ENCODE assay signal across 9 mouse cellular contexts in genomic region chr3:89102495-89103290, GRCm38 (mm10). TPM values are rescaled to one million over a fixed set of nuclear protein-coding genes. Genes with fewer than 3 reads are reported as not detected.
DNase-seq lines count a peak whose midpoint lies in the region; ATAC-seq and TF ChIP-seq lines count a peak whose summit lies in the region.
"Had no signal": no experiment of that assay in that cellular context is flagged by ENCODE, and none has a peak within 500 bp of the region (broad histone marks: within the 10 kb centered on the region; RNA-seq: fewer than 3 reads in every experiment).

No protein-coding gene starts in this region.

- H3K27me3 ChIP-seq in heart, embryonic 13.5 days (replicated peaks): no peaks in the 10 kb centered on the region
- no peaks in the 10 kb centered on the region for H3K27me3 ChIP-seq in embryonic facial prominence, embryonic 10.5 days (replicated peaks; ENCODE audit: low read depth, poor library complexity, severe bottlenecking)
- H3K27me3 ChIP-seq in hindbrain, postnatal 0 days (ENCODE audit: insufficient read depth, low read length): no peaks in the 10 kb centered on the region
- H3K27me3 ChIP-seq in midbrain, embryonic 14.5 days (ENCODE audit: control insufficient read depth, insufficient read depth, low read length): no peaks in the 10 kb centered on the region

- peak overlapping the region; percentile 71 for H3K4me2 ChIP-seq in heart, embryonic 13.5 days
- peak overlapping the region; percentile 81 for H3K4me2 ChIP-seq in hindbrain, postnatal 0 days (ENCODE audit: low read depth, low read length)
- peak overlapping the region; percentile 57 for H3K4me2 ChIP-seq in midbrain, embryonic 14.5 days (ENCODE audit: low read length)

- ATAC-seq in heart, embryonic 13.5 days (ENCODE audit: extremely low read depth, insufficient number of reproducible peaks, low FRiP score, low TSS enrichment): no peak
- no peak for ATAC-seq in hindbrain, postnatal 0 days
- ATAC-seq in midbrain, embryonic 14.5 days (ENCODE audit: low FRiP score, low TSS enrichment): no peak
- ATAC-seq in frontal cortex, adult (ENCODE audit: low TSS enrichment): no peak

- no peak for TF ChIP-seq CTCF in hindbrain, postnatal 0 days (IDR thresholded peaks at IDR 0.05; ENCODE audit: low read depth)

- H3K4me3 ChIP-seq in heart, embryonic 13.5 days: peak overlapping the region; percentile 80
- H3K4me3 ChIP-seq in embryonic facial prominence, embryonic 10.5 days: peak overlapping the region; percentile 83
- H3K4me3 ChIP-seq in hindbrain, postnatal 0 days (ENCODE audit: low read length): no peak overlapping the region; the same call in 1 of the 2 replicates
- H3K4me3 ChIP-seq in midbrain, embryonic 14.5 days (replicated peaks; ENCODE audit: low read depth, low read length): peak overlapping the region; percentile 66; the same call in 1 of the 2 replicates

- peak overlapping the region; percentile 69 for H3K9ac ChIP-seq in heart, embryonic 13.5 days
- H3K9ac ChIP-seq in hindbrain, postnatal 0 days (replicated peaks; ENCODE audit: low read length): no peak overlapping the region
- H3K9ac ChIP-seq in midbrain, embryonic 14.5 days (replicated peaks; ENCODE audit: low read length): no peak overlapping the region

- no peak for DNase-seq in heart, postnatal 4 days
- DNase-seq in embryonic facial prominence, embryonic 10.5 days (ENCODE audit: low spot score): no peak
- DNase-seq in hindbrain, postnatal 0 days (ENCODE audit: low spot score): no peak
- no peak for DNase-seq in midbrain, embryonic 14.5 days
- no peak for DNase-seq in layer of hippocampus, postnatal 14 days (ENCODE audit: low spot score in 2 of 2)
- DNase-seq in kidney, postnatal 25 days: no peak

- WGBS in heart, embryonic 13.5 days: 56% methylated on average over 12 of the region's 12 CpGs
- WGBS in embryonic facial prominence, embryonic 10.5 days: 65% methylated on average over 12 of the region's 12 CpGs
- 69% methylated on average over 12 of the region's 12 CpGs for WGBS in hindbrain, postnatal 0 days
- 70% methylated on average over 12 of the region's 12 CpGs for WGBS in midbrain, embryonic 14.5 days

- peaks cover 28% of the 10 kb centered on the region for H3K4me1 ChIP-seq in heart, embryonic 13.5 days
- H3K4me1 ChIP-seq in embryonic facial prominence, embryonic 10.5 days: peaks cover 43% of the 10 kb centered on the region
- peaks cover 5% of the 10 kb centered on the region for H3K4me1 ChIP-seq in hindbrain, postnatal 0 days (ENCODE audit: insufficient read depth, low read length)
- H3K4me1 ChIP-seq in midbrain, embryonic 14.5 days (ENCODE audit: control insufficient read depth, insufficient read depth, low read length): peaks cover 24% of the 10 kb centered on the region

- peaks cover 25% of the 10 kb centered on the region for H3K36me3 ChIP-seq in heart, embryonic 13.5 days
- peaks cover 28% of the 10 kb centered on the region for H3K36me3 ChIP-seq in embryonic facial prominence, embryonic 10.5 days (replicated peaks)
- H3K36me3 ChIP-seq in hindbrain, postnatal 0 days (ENCODE audit: insufficient read depth, low read length): peaks cover 10% of the 10 kb centered on the region; the same call in 1 of the 2 replicates
- H3K36me3 ChIP-seq in midbrain, embryonic 14.5 days (ENCODE audit: control insufficient read depth, insufficient read depth, low read length): peaks cover 21% of the 10 kb centered on the region

- H3K9me3 ChIP-seq in heart, embryonic 13.5 days: no peaks in the 10 kb centered on the region
- H3K9me3 ChIP-seq in embryonic facial prominence, embryonic 10.5 days: no peaks in the 10 kb centered on the region
- H3K9me3 ChIP-seq in hindbrain, postnatal 0 days (ENCODE audit: low read length): no peaks in the 10 kb centered on the region
- H3K9me3 ChIP-seq in midbrain, embryonic 14.5 days (ENCODE audit: control insufficient read depth, low read length): no peaks in the 10 kb centered on the region

- H3K27ac ChIP-seq in heart, embryonic 13.5 days (replicated peaks): no peak overlapping the region
- peak overlapping the region; percentile 88 for H3K27ac ChIP-seq in embryonic facial prominence, embryonic 10.5 days (replicated peaks)
- 0 out of 2 replicates have a peak overlapping the region, but pooled peaks have one; percentile 3 for H3K27ac ChIP-seq in hindbrain, postnatal 0 days
- peak overlapping the region; percentile 73 for H3K27ac ChIP-seq in midbrain, embryonic 14.5 days (replicated peaks; ENCODE audit: low read depth, low read length)

RNA-seq across cellular contexts. Expression of gene Fdps, which starts 0.9 kb away (rescaled TPM):
- 119 and 130 TPM in 2 replicates for polyA plus RNA-seq in heart, embryonic 13.5 days (2015; fragmentation: Nextera tagmentation; extraction: Ambion mirVana)
- 10 to 100 TPM; 54.5 to 58.7 TPM for total RNA-seq in heart, postnatal 4 days (2021)
- polyA plus RNA-seq in embryonic facial prominence, embryonic 10.5 days (2016; fragmentation: Nextera tagmentation; extraction: Ambion mirVana): 364 and 386 TPM in 2 replicates
- total RNA-seq in hindbrain, postnatal 0 days (2014; rRNA removed): 340 and 366 TPM in 2 replicates
- polyA plus RNA-seq in hindbrain, postnatal 0 days (2015; fragmentation: Nextera tagmentation; extraction: Ambion mirVana): 310 and 341 TPM in 2 replicates
- polyA plus RNA-seq in midbrain, embryonic 14.5 days (2014; fragmentation: Nextera tagmentation; extraction: Ambion mirVana): 364 and 475 TPM in 2 replicates
- 100 to 1,000 TPM; 109 to 131 TPM for total RNA-seq in layer of hippocampus, postnatal 14 days (2021)

RNA-seq across cellular contexts. Expression of gene Gm43738, which starts 1.8 kb away (rescaled TPM):
- not detected in 2 replicates for polyA plus RNA-seq in heart, embryonic 13.5 days (2015; fragmentation: Nextera tagmentation; extraction: Ambion mirVana)
- total RNA-seq in heart, postnatal 4 days (2021): not detected
- polyA plus RNA-seq in embryonic facial prominence, embryonic 10.5 days (2016; fragmentation: Nextera tagmentation; extraction: Ambion mirVana): 0.09 TPM in 1 of 2 replicates, not detected in the other
- not detected in 2 replicates for total RNA-seq in hindbrain, postnatal 0 days (2014; rRNA removed)
- polyA plus RNA-seq in hindbrain, postnatal 0 days (2015; fragmentation: Nextera tagmentation; extraction: Ambion mirVana): not detected in 2 replicates
- not detected in 2 replicates for polyA plus RNA-seq in midbrain, embryonic 14.5 days (2014; fragmentation: Nextera tagmentation; extraction: Ambion mirVana)
- not detected for total RNA-seq in layer of hippocampus, postnatal 14 days (2021)
- total RNA-seq: left cerebral cortex, postnatal 25 days had no signal

RNA-seq across cellular contexts. Expression of gene Rusc1, which starts 9.6 kb away (rescaled TPM):
- polyA plus RNA-seq in heart, embryonic 13.5 days (2015; fragmentation: Nextera tagmentation; extraction: Ambion mirVana): 8.6 and 9.8 TPM in 2 replicates
- 10 to 100 TPM; 12.3 to 12.5 TPM for total RNA-seq in heart, postnatal 4 days (2021)
- 15.4 and 18.5 TPM in 2 replicates for polyA plus RNA-seq in embryonic facial prominence, embryonic 10.5 days (2016; fragmentation: Nextera tagmentation; extraction: Ambion mirVana)
- 190 and 197 TPM in 2 replicates for total RNA-seq in hindbrain, postnatal 0 days (2014; rRNA removed)
- 86.0 and 95.6 TPM in 2 replicates for polyA plus RNA-seq in hindbrain, postnatal 0 days (2015; fragmentation: Nextera tagmentation; extraction: Ambion mirVana)
- 90.1 and 107 TPM in 2 replicates for polyA plus RNA-seq in midbrain, embryonic 14.5 days (2014; fragmentation: Nextera tagmentation; extraction: Ambion mirVana)
- total RNA-seq in layer of hippocampus, postnatal 14 days (2021): 100 to 1,000 TPM; 150 to 157 TPM

RNA-seq across cellular contexts. Expression of gene Pklr, which starts 33.2 kb away (rescaled TPM):
- 0.98 and 5.3 TPM in 2 replicates for polyA plus RNA-seq in heart, embryonic 13.5 days (2015; fragmentation: Nextera tagmentation; extraction: Ambion mirVana)
- not detected for total RNA-seq in heart, postnatal 4 days (2021)
- polyA plus RNA-seq in embryonic facial prominence, embryonic 10.5 days (2016; fragmentation: Nextera tagmentation; extraction: Ambion mirVana): 2.8 and 3.2 TPM in 2 replicates
- total RNA-seq in hindbrain, postnatal 0 days (2014; rRNA removed): not detected in 2 replicates
- polyA plus RNA-seq in hindbrain, postnatal 0 days (2015; fragmentation: Nextera tagmentation; extraction: Ambion mirVana): 0.10 and 0.21 TPM in 2 replicates
- 0.07 and 0.29 TPM in 2 replicates for polyA plus RNA-seq in midbrain, embryonic 14.5 days (2014; fragmentation: Nextera tagmentation; extraction: Ambion mirVana)
- total RNA-seq in layer of hippocampus, postnatal 14 days (2021): not detected
- total RNA-seq: left cerebral cortex, postnatal 25 days had no signal

RNA-seq across cellular contexts. Expression of gene Hcn3, which starts 57.3 kb away (rescaled TPM):
- 0.68 and 1.0 TPM in 2 replicates for polyA plus RNA-seq in heart, embryonic 13.5 days (2015; fragmentation: Nextera tagmentation; extraction: Ambion mirVana)
- total RNA-seq in heart, postnatal 4 days (2021): 1 to 10 TPM in 1 of 2 experiments, under 1 TPM in 1; 0.86 to 1.1 TPM
- polyA plus RNA-seq in embryonic facial prominence, embryonic 10.5 days (2016; fragmentation: Nextera tagmentation; extraction: Ambion mirVana): 3.5 and 3.6 TPM in 2 replicates
- 83.8 and 85.7 TPM in 2 replicates for total RNA-seq in hindbrain, postnatal 0 days (2014; rRNA removed)
- polyA plus RNA-seq in hindbrain, postnatal 0 days (2015; fragmentation: Nextera tagmentation; extraction: Ambion mirVana): 33.5 and 38.1 TPM in 2 replicates
- 23.6 and 30.7 TPM in 2 replicates for polyA plus RNA-seq in midbrain, embryonic 14.5 days (2014; fragmentation: Nextera tagmentation; extraction: Ambion mirVana)
- 10 to 100 TPM; 13.0 to 24.5 TPM for total RNA-seq in layer of hippocampus, postnatal 14 days (2021)
